Mouse (Mus musculus) intestine, embryonic 14.5 days (tissue): ENCODE measurements around the gene Cish. TPM values are rescaled to one million over a fixed set of nuclear protein-coding genes. Genes with fewer than 3 reads are reported as not detected.

ENCODE experiments used
- ATAC-seq: fragments of 200-750 bp; cut with Nextera tagmentation; replicated peaks from 2 replicates; pipeline ENCODE4 v1.8.0; 2017; ENCODE audit warnings: low read depth, moderate number of reproducible peaks, moderate TSS enrichment, moderate library complexity; ENCODE audit not compliant: low FRiP score, low TSS enrichment
- DNase-seq: peaks from one replicate; pipeline ENCODE4 v3.0.0-alpha.2; 2018; ENCODE audit warnings: low spot score
- H3K27ac ChIP-seq: fragments of 300-500 bp; sonication (generic); 2 replicates; pipeline ENCODE4 v1.5.1; 2014; ENCODE audit warnings: low read depth, mild to moderate bottlenecking, control low read depth
- H3K27me3 ChIP-seq: fragments of 300-500 bp; sonication (generic); replicated peaks from 2 replicates; pipeline ENCODE4 v1.6.1; 2014; ENCODE audit warnings: low read length, control low read depth; ENCODE audit not compliant: control insufficient read depth, insufficient read depth
- H3K36me3 ChIP-seq: fragments of 300-500 bp; sonication (generic); 2 replicates; pipeline ENCODE4 v1.6.1; 2014; ENCODE audit warnings: low read length, control low read depth; ENCODE audit not compliant: control insufficient read depth, insufficient read depth
- H3K4me1 ChIP-seq: fragments of 300-500 bp; sonication (generic); replicated peaks from 2 replicates; pipeline ENCODE4 v1.6.1; 2014; ENCODE audit warnings: low read length, control low read depth, mixed read lengths; ENCODE audit not compliant: control insufficient read depth, insufficient read depth
- H3K4me2 ChIP-seq: fragments of 300-500 bp; sonication (generic); 2 replicates; pipeline ENCODE4 v1.6.1; 2014; ENCODE audit warnings: low read length
- H3K4me3 ChIP-seq: fragments of 300-500 bp; sonication (generic); 2 replicates; pipeline ENCODE4 v1.5.1; 2014; ENCODE audit warnings: low read depth, low read length, control low read depth, mixed read lengths
- H3K9ac ChIP-seq: fragments of 300-500 bp; sonication (generic); 2 replicates; pipeline ENCODE4 v1.6.1; 2014; ENCODE audit warnings: mild to moderate bottlenecking, low read length
- H3K9me3 ChIP-seq: fragments of 300-500 bp; sonication (generic); 2 replicates; pipeline ENCODE4 v1.6.1; 2016; ENCODE audit warnings: low read length, control low read depth; ENCODE audit not compliant: control insufficient read depth
- WGBS: fragments of 180-500 bp; shearing (Covaris S2); extraction: QIAGEN DNeasy Blood & Tissue Kit; methylation state at CpG from one replicate; pipeline ENCODE4 v1.1.7; 2014; 5-methylcytosine and 5-hydroxymethylcytosine counted together
- polyA plus RNA-seq: library from polyadenylated mRNA; unstranded; fragments of >200 nt; fragmentation: Nextera tagmentation; extraction: Ambion mirVana; gene quantifications from 2 replicates; pipeline ENCODE4 v1.2.1, GENCODE M21; 2014

The Cish gene
- polyA plus RNA-seq, 1 experiment from 2014 or later, result 8.9 TPM

- Histone ChIP-seq H3K4me1 (no peaks in the 10 kb centered on the region), H3K9ac (no peak overlapping the region), H3K4me3 (no peak overlapping the region), H3K27ac (no peak overlapping the region), H3K27me3 (no peaks in the 10 kb centered on the region), H3K4me2 (no peak overlapping the region), H3K9me3 (no peaks in the 10 kb centered on the region), H3K36me3 (peaks cover 13% of the 10 kb centered on the region)
- ATAC-seq (no peak), DNase-seq (no peak)
- WGBS, result 89% methylated on average over 16 of the region's 16 CpGs
These were observed 32.2 kb downstream of the Cish start for GRCm38 (mm10) chr9:107327879-107328620.

GRCm38 (mm10) chr9:107330791-107331190 is 35.0 kb downstream of the Cish start:
- no peak overlapping the region for H3K27ac ChIP-seq
- no peak for DNase-seq
- H3K4me2 ChIP-seq, result no peak overlapping the region
- 81% methylated on average over 6 of the region's 6 CpGs for WGBS
- H3K36me3 ChIP-seq, result peaks cover 17% of the 10 kb centered on the region
- H3K27me3 ChIP-seq, result no peaks in the 10 kb centered on the region
- ATAC-seq, result no peak
- no peak overlapping the region for H3K4me3 ChIP-seq
- no peak overlapping the region for H3K9ac ChIP-seq
- H3K9me3 ChIP-seq, result no peaks in the 10 kb centered on the region
- H3K4me1 ChIP-seq, result no peaks in the 10 kb centered on the region

GRCm38 (mm10) chr9:107333686-107334085 is 37.9 kb downstream of the Cish start:
- H3K27me3 ChIP-seq, result no peaks in the 10 kb centered on the region
- peaks cover 10% of the 10 kb centered on the region; the same call in 1 of the 2 replicates for H3K36me3 ChIP-seq
- peaks cover 7% of the 10 kb centered on the region; the same call in 1 of the 2 replicates for H3K4me1 ChIP-seq
- no peaks in the 10 kb centered on the region for H3K9me3 ChIP-seq
- ATAC-seq (no peak), DNase-seq (no peak)
- H3K4me2 ChIP-seq, result no peak overlapping the region
- WGBS, result 61% methylated on average over 2 of the region's 2 CpGs
- H3K4me3 ChIP-seq, result no peak overlapping the region
- H3K27ac ChIP-seq, result no peak overlapping the region
- H3K9ac ChIP-seq, result no peak overlapping the region

- H3K9ac ChIP-seq, result no peak overlapping the region
- H3K4me2 ChIP-seq, result no peak overlapping the region
- no peaks in the 10 kb centered on the region for H3K27me3 ChIP-seq
- no peak overlapping the region for H3K4me3 ChIP-seq
- no peaks in the 10 kb centered on the region for H3K9me3 ChIP-seq
- DNase-seq (no peak), ATAC-seq (no peak)
- no peak overlapping the region for H3K27ac ChIP-seq
- H3K36me3 ChIP-seq, result peaks cover 10% of the 10 kb centered on the region; the same call in 1 of the 2 replicates
- H3K4me1 ChIP-seq, result peaks cover 10% of the 10 kb centered on the region; the same call in 1 of the 2 replicates
- 86% methylated on average over 6 of the region's 6 CpGs for WGBS
These were observed 38.5 kb downstream of the Cish start for GRCm38 (mm10) chr9:107334356-107334755.

- H3K4me1 ChIP-seq, result peaks cover 10% of the 10 kb centered on the region; the same call in 1 of the 2 replicates
- H3K4me2 ChIP-seq, result no peak overlapping the region
- no peaks in the 10 kb centered on the region for H3K27me3 ChIP-seq
- no peak overlapping the region for H3K9ac ChIP-seq
- H3K36me3 ChIP-seq, result peaks cover 10% of the 10 kb centered on the region; the same call in 1 of the 2 replicates
- ATAC-seq (no peak), DNase-seq (no peak)
- no peak overlapping the region for H3K4me3 ChIP-seq
- H3K27ac ChIP-seq, result no peak overlapping the region
- no peaks in the 10 kb centered on the region for H3K9me3 ChIP-seq
- 87% methylated on average over 5 of the region's 5 CpGs for WGBS
These were observed 39.2 kb downstream of the Cish start for GRCm38 (mm10) chr9:107335046-107335445.

GRCm38 (mm10) chr9:107335909-107336308 is 40.1 kb downstream of the Cish start:
- ATAC-seq (no peak), DNase-seq (peak; percentile 75)
- H3K27me3 ChIP-seq, result 0 out of 2 replicates have a peak, but pooled peaks cover under 1% of the 10 kb centered on the region
- 12% methylated on average over 5 of the region's 5 CpGs for WGBS
- no peak overlapping the region for H3K27ac ChIP-seq
- no peak overlapping the region for H3K4me3 ChIP-seq
- no peak overlapping the region for H3K4me2 ChIP-seq
- H3K9ac ChIP-seq, result no peak overlapping the region
- peaks cover 10% of the 10 kb centered on the region; the same call in 1 of the 2 replicates for H3K36me3 ChIP-seq
- no peaks in the 10 kb centered on the region for H3K9me3 ChIP-seq
- peaks cover 12% of the 10 kb centered on the region for H3K4me1 ChIP-seq

- H3K4me1 ChIP-seq, result peaks cover 13% of the 10 kb centered on the region
- 87% methylated on average over 6 of the region's 6 CpGs for WGBS
- no peak for ATAC-seq
- no peak overlapping the region for H3K4me2 ChIP-seq
- no peak overlapping the region for H3K27ac ChIP-seq
- 0 out of 2 replicates have a peak, but pooled peaks cover 4% of the 10 kb centered on the region for H3K27me3 ChIP-seq
- H3K9ac ChIP-seq, result no peak overlapping the region
- H3K4me3 ChIP-seq, result no peak overlapping the region
- H3K9me3 ChIP-seq, result no peaks in the 10 kb centered on the region
- H3K36me3 ChIP-seq, result peaks cover 10% of the 10 kb centered on the region; the same call in 1 of the 2 replicates
- no peak for DNase-seq
These were observed 40.6 kb downstream of the Cish start for GRCm38 (mm10) chr9:107336386-107336785.

- H3K4me3 ChIP-seq, result peak within 1 kb of the TSS; percentile 68
- peak within 1 kb of the TSS; percentile 78 for H3K4me2 ChIP-seq
- ATAC-seq, result peak; percentile 77
- DNase-seq, result peak; percentile 90
- H3K9me3 ChIP-seq, result no peaks in the 10 kb centered on the region
- peaks cover 13% of the 10 kb centered on the region for H3K4me1 ChIP-seq
- H3K9ac ChIP-seq, result peak within 1 kb of the TSS; percentile 72
- 4% methylated on average over 30 of the region's 30 CpGs for WGBS
- peaks cover 13% of the 10 kb centered on the region; the same call in 1 of the 2 replicates for H3K27me3 ChIP-seq
- 0 out of 2 replicates have a peak, but pooled peaks cover 4% of the 10 kb centered on the region for H3K36me3 ChIP-seq
- H3K27ac ChIP-seq, result peak within 1 kb of the TSS; percentile 51; the same call in 1 of the 2 replicates
These were observed 42.5 kb downstream of the Cish start, which contains the start of gene Hemk1 for GRCm38 (mm10) chr9:107338172-107338883. TSS of gene Hemk1 (minus strand) at chr9:107338350.
